Mouse (Mus musculus) brain, embryonic 14.5 days (tissue): Measurements from ENCODE around the gene Elf4. TPM values are rescaled to one million over a fixed set of nuclear protein-coding genes. Genes with fewer than 3 reads are reported as not detected.

Source experiments
- DNase-seq: peaks from one replicate; pipeline ENCODE4 v3.0.0-alpha.2; 2011; ENCODE audit warnings: low read depth
- CTCF ChIP-seq: fragments of 200-500 bp; IDR thresholded peaks from 2 replicates; pipeline ENCODE4 v1.5.1; 2012; ENCODE audit warnings: inconsistent platforms, mild to moderate bottlenecking, moderate library complexity, borderline replicate concordance; ENCODE audit not compliant: insufficient read depth, insufficient read length; ENCODE audit errors: extremely low read depth
- POLR2A ChIP-seq: fragments of 200-500 bp; IDR thresholded peaks from 2 replicates; pipeline ENCODE4 v1.6.1; 2012; ENCODE audit warnings: mild to moderate bottlenecking, inconsistent platforms, borderline replicate concordance; ENCODE audit not compliant: poor library complexity, insufficient read depth, insufficient read length, severe bottlenecking; ENCODE audit errors: extremely low read depth
- polyA plus RNA-seq: library from polyadenylated mRNA; depleted of rRNA; stranded (reverse); fragments of >200 nt; gene quantifications from 2 replicates; pipeline ENCODE4 v1.2.3, GENCODE M21; 2012

The Elf4 gene
- polyA plus RNA-seq, 1 experiment: 2.8 TPM

GRCm38 (mm10) chrX:48429100-48429499 lies 33.8 kb downstream of the Elf4 start:
- no peak for DNase-seq

GRCm38 (mm10) chrX:48428642-48429041 lies 34.3 kb downstream of the Elf4 start:
- TF ChIP-seq CTCF: no peak
- no peak for TF ChIP-seq POLR2A
- no peak for DNase-seq

More at GRCm38 (mm10) chrX:48429100-48429499, 33.8 kb downstream of the Elf4 start:
- TF ChIP-seq POLR2A (no peak), CTCF (no peak)

- TF ChIP-seq CTCF: no peak
- no peak for TF ChIP-seq POLR2A
- DNase-seq: no peak
Observed at GRCm38 (mm10) chrX:48428241-48428640, 34.7 kb downstream of the Elf4 start.

GRCm38 (mm10) chrX:48425280-48425679 lies 37.7 kb downstream of the Elf4 start:
- TF ChIP-seq POLR2A: no peak
- no peak for TF ChIP-seq CTCF
- no peak for DNase-seq

GRCm38 (mm10) chrX:48424583-48424982 lies 38.3 kb downstream of the Elf4 start:
- TF ChIP-seq POLR2A: no peak
- TF ChIP-seq CTCF: no peak
- DNase-seq: no peak

- no peak for DNase-seq
- TF ChIP-seq POLR2A (no peak), CTCF (no peak)
Observed at GRCm38 (mm10) chrX:48423671-48424070, 39.3 kb downstream of the Elf4 start.

GRCm38 (mm10) chrX:48422986-48423385 lies 39.9 kb downstream of the Elf4 start:
- DNase-seq: peak; percentile 75
- TF ChIP-seq CTCF: peak; percentile 75; the same call in 1 of the 2 replicates
- no peak for TF ChIP-seq POLR2A

- no peak for DNase-seq
Observed at GRCm38 (mm10) chrX:48418417-48418816, 44.5 kb downstream of the Elf4 start.

GRCm38 (mm10) chrX:48414291-48414690 lies 48.6 kb downstream of the Elf4 start:
- no peak for DNase-seq
- TF ChIP-seq CTCF (no peak), POLR2A (no peak)

More at GRCm38 (mm10) chrX:48418417-48418816, 44.5 kb downstream of the Elf4 start:
- TF ChIP-seq POLR2A (no peak), CTCF (no peak)

GRCm38 (mm10) chrX:48412629-48413028 lies 50.3 kb downstream of the Elf4 start:
- no peak for DNase-seq

GRCm38 (mm10) chrX:48410388-48410776 lies 52.5 kb downstream of the Elf4 start:
- DNase-seq: no peak
- no peak for TF ChIP-seq POLR2A
- no peak for TF ChIP-seq CTCF

More at GRCm38 (mm10) chrX:48412629-48413028, 50.3 kb downstream of the Elf4 start:
- no peak for TF ChIP-seq CTCF
- TF ChIP-seq POLR2A: no peak

- peak; percentile 78 for DNase-seq
- TF ChIP-seq CTCF (peak; percentile 77), POLR2A (no peak)
Observed at GRCm38 (mm10) chrX:48409611-48410387, 53.1 kb downstream of the Elf4 start.

GRCm38 (mm10) chrX:48405141-48405540 lies 57.8 kb downstream of the Elf4 start:
- no peak for TF ChIP-seq POLR2A
- no peak for DNase-seq

- TF ChIP-seq POLR2A (no peak), CTCF (no peak)
- no peak for DNase-seq
Observed at GRCm38 (mm10) chrX:48399994-48400393, 62.9 kb downstream of the Elf4 start.
